Mouse (Mus musculus): ENCODE results near the gene Ikzf1. TPM values are rescaled to one million over a fixed set of nuclear protein-coding genes. Genes with fewer than 3 reads are reported as not detected.

Gene Ikzf1
- polyA plus RNA-seq (2012; rRNA removed) = 5.5 TPM in 2 replicates

GRCm38 (mm10) chr11:11684930-11685852, at the start of gene Ikzf1:
Gene Ikzf1 (plus strand): TSS chr11:11685003.

GRCm38 (mm10) chr11:11808820-11809403, 124.1 kb downstream of the Ikzf1 start, which contains the start of gene Fignl1:
Gene Fignl1 (minus strand): TSS chr11:11808962.

Other genes starting within 250 kb of the Ikzf1 start
- 1.1 and 2.3 TPM in 2 replicates for gene Spata48, start 222.9 kb upstream of the Ikzf1 start, polyA plus RNA-seq (2012; rRNA removed)
- 0.12 and 0.22 TPM in 2 replicates for gene Zpbp, start 222.6 kb upstream of the Ikzf1 start, polyA plus RNA-seq (2012; rRNA removed)
- not detected in 2 replicates for gene 4930512M02Rik, start 57.2 kb upstream of the Ikzf1 start, polyA plus RNA-seq (2012; rRNA removed)
- 33.1 and 46.8 TPM in 2 replicates for gene Fignl1, start 124.0 kb downstream of the Ikzf1 start, polyA plus RNA-seq (2012; rRNA removed)
- 12.1 and 16.2 TPM in 2 replicates for gene Ddc, start 213.1 kb downstream of the Ikzf1 start, polyA plus RNA-seq (2012; rRNA removed)